Mouse (Mus musculus) mammary gland, adult 2 months (tissue): Measurements from ENCODE around the gene Gpr179. TPM values are rescaled to one million over a fixed set of nuclear protein-coding genes. Genes with fewer than 3 reads are reported as not detected.

Experiments used
- polyA plus RNA-seq: library from polyadenylated mRNA; depleted of rRNA; stranded (reverse); fragments of >200 nt; gene quantifications from 2 replicates; pipeline ENCODE4 v1.2.3, GENCODE M21; 2012; ENCODE audit warnings: low replicate concordance; rRNA removed

Gpr179 gene
- 0.07 TPM in 2 replicates for polyA plus RNA-seq

GRCm38 (mm10) chr11:97352027-97352684 is at the start of gene Gpr179:
Gpr179 (minus strand) TSS chr11:97352077.

GRCm38 (mm10) chr11:97361948-97362648 is 10.2 kb upstream of the Gpr179 start, which contains the start of gene Socs7:
Socs7 (plus strand) TSS chr11:97362551.

GRCm38 (mm10) chr11:97315504-97316503 is 36.1 kb downstream of the Gpr179 start, which contains the start of gene Mrpl45:
Mrpl45 (plus strand) TSS chr11:97315716.

Other genes with a start within 250 kb of the Gpr179 start
- gene Tbx21, start 236.7 kb downstream of the Gpr179 start, polyA plus RNA-seq = 1.8 and 4.5 TPM in 2 replicates
- 22.1 and 52.2 TPM in 2 replicates for gene Tbkbp1, start 200.6 kb downstream of the Gpr179 start, polyA plus RNA-seq
- 20.7 and 33.5 TPM in 2 replicates for gene Kpnb1, start 164.2 kb downstream of the Gpr179 start, polyA plus RNA-seq
- gene Npepps, start 71.4 kb downstream of the Gpr179 start, polyA plus RNA-seq = 20.0 and 23.4 TPM in 2 replicates
- gene Mrpl45, start 36.4 kb downstream of the Gpr179 start, polyA plus RNA-seq = 9.2 and 19.3 TPM in 2 replicates
- 7.9 and 11.8 TPM in 2 replicates for gene Socs7, start 10.5 kb upstream of the Gpr179 start, polyA plus RNA-seq
- 33.3 and 64.7 TPM in 2 replicates for gene Arhgap23, start 63.5 kb upstream of the Gpr179 start, polyA plus RNA-seq
- not detected in 2 replicates for gene 4933428G20Rik, start 148.3 kb upstream of the Gpr179 start, polyA plus RNA-seq
- gene Srcin1, start 224.1 kb upstream of the Gpr179 start, polyA plus RNA-seq = 1.1 and 1.3 TPM in 2 replicates